Mouse (Mus musculus) G1E-ER4 (cell line): ENCODE measurements around the gene Gm21885. TPM values are rescaled to one million over a fixed set of nuclear protein-coding genes. Genes with fewer than 3 reads are reported as not detected.

Source experiments
- GATA1 ChIP-seq: IDR thresholded peaks from one replicate; pipeline ENCODE4 v1.8.0; 2012; ENCODE audit warnings: low read length, inconsistent platforms
- polyA plus RNA-seq: library from polyadenylated mRNA; stranded (reverse); fragments of >175 nt; gene quantifications from 2 replicates; pipeline ENCODE4 v1.2.3, GENCODE M21; 2012

The Gm21885 gene
- polyA plus RNA-seq, 1 experiment, result not detected

- no peak for TF ChIP-seq GATA1
Observed at GRCm38 (mm10) chr11:94287105-94287504, 5.4 kb downstream of the Gm21885 start.

GRCm38 (mm10) chr11:94290062-94290740 is 8.5 kb downstream of the Gm21885 start:
- TF ChIP-seq GATA1, result no peak

DNA sequence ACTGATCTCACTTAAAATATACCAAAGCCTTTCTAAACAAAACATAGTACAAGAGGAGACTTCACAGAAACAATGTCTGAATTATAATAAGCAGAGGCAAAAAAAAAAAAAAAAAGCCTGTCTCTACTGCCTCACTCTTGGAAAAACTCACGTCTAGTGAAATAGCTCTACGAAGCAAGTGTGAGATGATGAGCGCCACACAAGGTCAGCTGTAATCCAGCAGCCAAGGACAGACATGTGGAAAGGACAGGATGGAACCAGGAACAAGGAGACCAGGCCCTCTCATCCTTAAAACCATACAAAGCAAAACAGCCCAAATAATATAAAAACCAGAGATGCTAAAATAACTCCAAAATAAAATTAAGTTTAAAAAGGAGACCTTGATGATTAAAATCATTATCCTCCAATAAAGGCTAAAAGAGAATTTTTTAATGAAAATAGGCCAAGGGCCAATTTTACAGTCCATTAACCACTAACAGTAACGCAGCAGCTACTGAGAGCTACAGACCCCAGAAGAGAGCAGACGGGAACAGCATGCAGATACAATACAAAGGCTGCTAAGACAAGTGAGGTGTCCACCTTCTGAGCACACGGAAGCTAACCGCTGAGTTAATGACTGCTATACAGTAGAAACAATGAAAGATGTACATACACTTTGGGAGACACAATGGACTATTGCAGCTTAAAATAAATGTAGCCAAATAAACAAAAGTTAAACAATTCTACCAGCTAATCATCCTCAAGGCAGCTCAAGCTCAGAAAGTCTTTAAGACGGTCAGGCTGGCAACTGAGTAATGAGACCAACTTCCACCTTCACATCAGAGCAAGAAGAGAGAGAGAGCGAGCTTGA is 13.5 kb downstream of the Gm21885 start:
- TF ChIP-seq GATA1, result no peak

- TF ChIP-seq GATA1, result no peak
Observed at GRCm38 (mm10) chr11:94312733-94313132, 31.1 kb downstream of the Gm21885 start.

GRCm38 (mm10) chr11:94314098-94314652 is 32.5 kb downstream of the Gm21885 start:
- no peak for TF ChIP-seq GATA1

- no peak for TF ChIP-seq GATA1
Observed at GRCm38 (mm10) chr11:94315308-94315707, 33.6 kb downstream of the Gm21885 start.

GRCm38 (mm10) chr11:94316528-94316927 is 34.9 kb downstream of the Gm21885 start:
- TF ChIP-seq GATA1, result no peak

DNA sequence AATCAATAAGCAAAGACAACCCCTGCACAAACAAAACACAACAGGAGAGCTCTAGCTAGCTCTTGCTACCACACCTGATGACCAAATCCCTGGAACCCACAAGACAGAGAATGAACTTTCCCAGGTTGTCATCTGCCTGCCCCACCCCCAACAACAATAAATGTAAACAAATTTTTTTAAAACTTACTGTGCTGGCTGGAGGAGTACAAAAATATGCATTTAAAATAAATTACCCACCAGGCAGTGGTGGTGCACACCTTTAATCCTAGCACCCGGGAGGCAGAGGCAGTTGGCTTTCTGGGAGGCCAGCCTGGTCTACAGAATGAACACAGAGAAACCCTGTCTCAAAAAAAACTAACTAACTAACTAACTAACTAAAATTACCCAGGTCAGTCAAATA is 35.3 kb downstream of the Gm21885 start:
- TF ChIP-seq GATA1, result no peak

GRCm38 (mm10) chr11:94317515-94317914 is 35.8 kb downstream of the Gm21885 start:
- no peak for TF ChIP-seq GATA1

DNA sequence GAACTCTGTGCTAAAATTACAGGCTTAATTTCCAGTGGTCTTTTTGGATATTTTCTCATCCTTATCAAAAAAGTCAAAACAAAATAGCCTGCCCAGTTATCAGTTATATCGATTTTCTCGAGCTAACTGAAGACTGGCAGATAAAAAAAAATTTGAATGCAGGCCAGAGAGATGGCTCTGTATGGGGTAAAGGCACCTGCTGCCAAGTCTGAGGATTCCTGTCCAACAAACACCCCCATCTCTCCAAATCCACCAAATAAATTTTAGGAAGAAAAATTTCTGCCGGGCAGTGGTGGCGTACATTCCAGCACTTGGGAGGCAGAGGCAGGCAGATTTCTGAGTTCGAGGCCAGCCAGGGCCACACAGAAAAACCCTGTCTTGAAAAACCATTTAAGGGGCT is 36.4 kb downstream of the Gm21885 start:
- no peak for TF ChIP-seq GATA1

GRCm38 (mm10) chr11:94320969-94321930 is 39.6 kb downstream of the Gm21885 start:
- TF ChIP-seq GATA1, result no peak

GRCm38 (mm10) chr11:94321931-94322400 is 40.3 kb downstream of the Gm21885 start, which contains the start of gene Luc7l3:
Gene Luc7l3 (minus strand): TSS chr11:94321988.
- TF ChIP-seq GATA1, result no peak

- TF ChIP-seq GATA1, result no peak
Observed at GRCm38 (mm10) chr11:94322636-94323035, 41.0 kb downstream of the Gm21885 start.

GRCm38 (mm10) chr11:94323271-94323925 is 41.7 kb downstream of the Gm21885 start:
- no peak for TF ChIP-seq GATA1
